Mouse (Mus musculus) WW6 (cell line): ENCODE data around the gene Rabgap1l.
"Not testable (repeated sequence)": the region's sequence is repeated elsewhere in the genome, so short reads cannot be mapped to it uniquely, and the experiment has no call there.

ENCODE experiments used
- DNase-seq: peaks from one replicate; pipeline ENCODE4 v3.0.0-alpha.2; 2013; ENCODE audit warnings: low read depth, low spot score

Gene Rabgap1l

GRCm38 (mm10) chr1:160693094-160693447, 99.9 kb downstream of the Rabgap1l start:
- DNase-seq: no peak

DNA sequence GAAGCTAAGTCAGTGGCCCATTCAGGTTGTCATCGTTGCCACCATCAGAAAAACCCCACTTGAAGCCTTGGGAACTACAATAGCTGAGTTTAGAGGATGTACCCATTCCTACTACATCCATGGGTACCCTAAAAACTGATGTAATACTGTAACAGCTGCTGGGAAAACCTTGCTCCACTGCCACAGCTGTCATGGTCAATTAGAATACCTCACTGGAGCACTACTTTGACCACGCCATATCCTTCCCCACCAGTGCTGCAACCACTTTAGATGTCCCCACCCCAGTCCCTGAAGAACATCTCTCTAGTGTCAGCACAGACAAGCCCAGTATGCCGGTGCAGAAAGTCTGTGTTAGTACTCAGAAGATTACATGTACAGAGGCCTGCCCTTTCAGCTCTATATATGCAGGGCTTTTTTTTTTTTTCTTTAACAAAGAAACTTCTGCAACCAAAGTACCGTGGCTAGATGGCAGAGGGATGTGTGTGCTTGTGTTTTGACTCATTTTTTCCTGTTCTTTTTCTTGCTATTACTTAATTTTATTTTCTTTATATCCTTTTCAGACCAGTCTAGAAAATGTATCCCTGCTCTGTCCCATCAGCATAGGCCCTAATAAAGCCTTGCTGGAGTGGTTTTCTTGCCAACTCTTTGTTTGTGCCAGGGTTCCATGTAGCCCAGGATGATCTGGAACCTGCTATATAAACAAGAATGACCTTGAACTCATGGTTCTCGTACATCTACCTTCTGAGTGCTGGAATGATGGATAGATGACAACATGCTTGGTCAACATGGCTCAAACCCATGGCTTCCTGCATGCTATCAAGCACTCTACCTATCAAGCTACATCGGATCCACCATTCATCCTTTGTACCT, 100.6 kb downstream of the Rabgap1l start:
- DNase-seq: no peak

DNA sequence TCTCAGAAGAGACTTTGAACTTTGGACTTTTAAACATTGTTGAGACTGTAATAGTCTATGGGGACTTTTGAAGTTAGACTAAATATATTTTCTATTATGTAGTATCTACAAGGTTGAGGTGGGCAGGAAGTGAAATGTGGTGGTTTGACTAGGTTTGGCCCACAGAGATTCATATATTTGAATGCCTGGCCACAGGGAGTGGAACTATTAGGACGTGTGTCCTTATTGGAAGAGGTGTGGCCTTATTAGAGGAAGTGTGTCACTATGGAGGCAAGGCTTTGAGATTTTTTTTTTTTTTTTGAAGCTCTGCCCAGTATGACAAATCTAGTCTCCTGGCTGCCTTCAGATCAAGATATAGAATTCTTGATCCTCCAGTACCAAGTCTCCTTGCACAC, 101.8 kb downstream of the Rabgap1l start:
- no peak for DNase-seq

DNA sequence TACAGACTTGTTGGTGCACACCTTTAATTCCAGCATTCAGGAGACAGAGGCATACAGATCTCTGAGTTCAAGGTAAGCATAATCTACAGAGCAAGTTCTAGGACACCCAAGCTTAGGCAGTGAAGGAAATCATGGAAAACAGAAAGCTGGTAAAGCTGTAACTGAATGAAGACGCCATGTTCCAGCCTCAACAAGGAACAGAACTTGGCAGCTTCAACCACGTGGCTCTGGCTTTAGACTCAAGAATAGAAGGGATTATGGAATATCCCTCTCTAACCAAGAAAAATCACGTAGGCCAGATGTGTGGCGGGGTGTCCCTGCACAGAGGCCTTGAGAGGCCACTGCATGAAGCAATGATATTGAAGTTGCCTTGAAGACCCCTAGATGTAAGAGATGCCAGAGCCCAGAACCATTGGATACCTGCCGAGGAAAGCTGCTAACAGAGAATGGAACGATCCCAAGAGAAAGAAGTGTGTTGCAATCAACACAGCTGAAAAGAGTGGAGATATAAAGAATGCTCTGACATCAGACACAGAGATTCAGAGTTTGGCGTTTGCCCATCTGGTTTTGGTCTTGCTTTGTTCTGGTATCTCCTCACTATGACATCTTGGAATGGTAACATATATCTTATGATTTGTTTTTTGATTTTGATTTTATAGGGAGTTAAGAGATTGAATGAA, 102.4 kb downstream of the Rabgap1l start:
- DNase-seq: no peak

- no peak for DNase-seq
These were observed 103.5 kb downstream of the Rabgap1l start for GRCm38 (mm10) chr1:160689511-160689910.

DNA sequence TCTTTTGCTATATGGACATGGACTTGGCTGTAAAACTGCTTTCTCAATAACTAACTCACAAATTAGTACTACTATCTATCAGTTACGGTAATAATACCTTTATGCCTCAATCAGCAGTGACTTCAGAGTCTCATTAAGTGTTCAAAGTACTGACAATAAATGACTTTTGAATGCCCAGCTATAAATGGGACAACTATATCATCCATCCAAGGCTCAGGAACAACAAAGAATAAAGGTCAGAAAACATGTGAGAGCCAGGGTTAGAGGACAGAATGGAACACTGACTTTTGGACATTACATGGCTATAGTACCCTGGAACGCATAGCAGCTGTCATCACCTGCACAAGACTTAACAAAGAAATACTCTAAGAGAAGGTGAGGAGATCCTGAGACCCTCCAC, 108.8 kb downstream of the Rabgap1l start:
- no peak for DNase-seq

DNA sequence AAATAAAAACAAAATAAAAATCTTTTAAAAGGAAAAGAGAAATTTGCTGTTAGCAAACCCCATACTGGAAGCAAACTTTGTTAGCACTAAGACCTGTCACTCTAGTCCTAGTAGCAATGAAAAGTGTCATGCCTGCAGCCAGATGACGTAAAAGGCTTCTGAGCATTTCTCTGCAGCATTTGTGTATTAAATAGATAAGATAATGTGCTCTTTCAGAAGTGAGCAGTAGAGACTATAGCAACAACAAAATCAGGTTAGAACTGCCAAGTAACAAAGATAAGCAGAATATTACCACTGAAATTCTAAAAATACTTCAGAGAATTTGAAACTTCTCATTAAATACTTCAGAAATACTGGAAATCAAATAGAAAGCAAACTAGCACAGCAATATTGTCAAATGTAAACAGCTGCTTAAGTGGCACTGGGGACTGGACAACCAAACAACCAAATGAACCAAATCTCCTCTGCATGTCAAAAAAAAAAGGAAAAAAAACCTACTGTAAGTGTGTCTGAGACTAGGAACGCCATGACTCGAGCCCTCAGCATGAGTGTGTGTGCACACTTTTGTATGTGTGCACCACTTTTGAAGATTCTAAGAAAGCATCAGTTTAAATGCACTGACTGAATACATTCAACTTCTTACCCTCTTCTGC, 111.5 kb downstream of the Rabgap1l start:
- no peak for DNase-seq

GRCm38 (mm10) chr1:160674763-160675162, 118.2 kb downstream of the Rabgap1l start:
- DNase-seq: no peak

- no peak for DNase-seq
These were observed 120.8 kb downstream of the Rabgap1l start for GRCm38 (mm10) chr1:160672088-160672814.

GRCm38 (mm10) chr1:160655806-160656470, 137.1 kb downstream of the Rabgap1l start:
- DNase-seq: no peak

DNA sequence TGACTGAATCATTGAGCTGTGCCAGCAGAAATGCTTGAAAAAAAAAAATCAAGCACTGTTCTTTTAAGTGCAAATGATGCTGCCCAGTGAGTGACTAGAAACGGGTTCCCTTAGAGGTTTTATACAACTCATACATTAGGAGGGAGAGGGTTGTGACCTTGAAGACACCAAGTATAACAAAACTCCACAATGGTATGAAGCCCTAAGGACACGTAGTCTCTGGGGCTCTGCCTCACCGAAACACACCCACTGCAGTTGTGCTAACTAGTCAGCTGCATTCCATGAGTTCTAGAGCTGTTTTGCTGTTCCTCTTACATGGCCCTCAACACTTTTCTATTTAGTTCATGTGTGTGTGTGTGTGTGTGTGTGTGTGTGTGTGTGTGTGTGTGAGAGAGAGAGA, 141.3 kb downstream of the Rabgap1l start:
- DNase-seq: peak; percentile 3

GRCm38 (mm10) chr1:160645416-160645815, 147.6 kb downstream of the Rabgap1l start:
- DNase-seq: no peak

- DNase-seq: no peak
These were observed 164.6 kb downstream of the Rabgap1l start for GRCm38 (mm10) chr1:160628213-160628932.

DNA sequence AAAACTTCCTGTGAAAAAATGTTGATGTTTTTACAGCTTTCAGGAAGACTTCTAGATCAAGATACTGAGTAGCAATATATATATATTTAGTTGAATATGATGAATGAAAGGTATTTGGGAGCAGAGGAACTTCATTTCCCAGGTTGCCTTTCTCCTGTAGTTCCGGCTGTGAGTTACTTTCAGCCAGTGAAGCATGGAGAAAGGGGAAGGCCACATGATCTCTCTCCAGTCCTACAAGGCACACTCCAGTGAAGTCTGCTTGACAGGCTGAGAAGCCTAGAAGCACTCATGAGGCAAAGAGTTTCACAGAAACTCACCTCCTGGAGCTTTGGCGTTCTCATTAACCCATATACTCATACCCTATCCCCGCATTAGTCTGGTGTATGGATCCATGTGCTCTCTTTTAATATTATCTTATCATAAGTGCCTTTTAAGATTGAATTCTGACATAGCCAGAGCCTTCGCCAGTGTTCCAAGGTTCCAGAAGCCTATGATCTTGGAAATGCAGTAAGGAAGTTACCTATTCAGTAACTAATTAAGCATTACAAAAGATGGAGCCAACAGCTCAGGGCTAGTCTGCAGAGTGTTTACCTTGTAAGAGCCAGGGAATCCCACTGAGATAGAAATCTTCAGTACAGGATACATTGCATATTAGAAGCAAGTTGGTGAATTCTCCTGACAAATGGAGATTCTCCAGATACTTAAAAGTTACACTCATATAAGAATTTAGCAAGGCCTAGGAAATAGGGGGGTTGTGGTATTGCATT, 168.5 kb downstream of the Rabgap1l start:
- not testable (repeated sequence) for DNase-seq

DNA sequence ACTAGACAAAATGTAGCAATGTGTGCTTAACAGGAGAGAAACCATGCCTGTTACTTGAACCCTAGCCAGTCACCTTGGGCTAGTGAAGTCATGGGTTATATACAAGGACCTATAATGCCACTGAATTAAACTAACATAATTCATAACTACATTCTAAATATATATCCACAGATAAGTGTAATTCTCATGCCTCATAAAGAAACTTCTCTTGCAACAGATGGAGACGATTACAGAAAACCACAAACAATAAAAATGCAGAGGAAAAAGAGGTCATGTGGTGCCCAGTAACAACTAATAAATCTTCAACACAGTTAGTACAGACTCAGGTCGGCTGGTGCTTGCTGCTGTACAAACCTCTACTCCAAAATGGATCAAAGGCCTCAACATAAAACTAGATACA, 174.8 kb downstream of the Rabgap1l start:
- no peak for DNase-seq

GRCm38 (mm10) chr1:160606425-160606824, 186.6 kb downstream of the Rabgap1l start:
- no peak for DNase-seq

DNA sequence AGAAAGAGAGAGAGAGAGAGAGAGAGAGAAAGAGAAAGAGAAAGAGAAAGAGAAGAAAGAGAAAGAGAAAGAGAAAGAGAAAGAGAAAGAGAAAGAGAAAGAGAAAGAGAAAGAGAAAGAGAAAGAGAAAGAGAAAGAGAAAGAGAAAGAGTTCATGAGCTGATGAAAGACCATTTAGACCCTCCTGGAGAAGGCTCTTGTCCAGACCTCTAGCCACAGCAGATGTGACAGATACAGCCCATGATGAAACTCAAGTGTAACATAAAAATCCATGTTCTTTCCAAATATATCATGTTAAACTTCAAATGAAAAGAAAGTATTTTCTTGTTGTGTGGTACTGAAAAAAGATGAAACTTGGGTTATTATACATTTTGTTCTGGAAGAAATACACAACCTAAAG, 189.7 kb downstream of the Rabgap1l start:
- not testable (repeated sequence) for DNase-seq

- no peak for DNase-seq
These were observed 195.6 kb downstream of the Rabgap1l start for GRCm38 (mm10) chr1:160597369-160597768.

- DNase-seq: no peak
These were observed 196.1 kb downstream of the Rabgap1l start for GRCm38 (mm10) chr1:160596948-160597270.
